Mouse (Mus musculus) G1E (cell line): ENCODE measurements around the gene Olfr237-ps1. TPM values are rescaled to one million over a fixed set of nuclear protein-coding genes. Genes with fewer than 3 reads are reported as not detected.

Source experiments
- ATAC-seq: 2 replicates; pipeline ENCODE4 v1.8.0; 2016; ENCODE audit warnings: mild to moderate bottlenecking; ENCODE audit not compliant: insufficient number of reproducible peaks, poor library complexity, low FRiP score, severe bottlenecking; ENCODE audit errors: extremely low read depth
- DNase-seq: peaks from one replicate; pipeline ENCODE4 v3.0.0; 2012; ENCODE audit warnings: low spot score
- H3K27me3 ChIP-seq: 2 replicates; pipeline ENCODE4 v1.6.1; 2012; ENCODE audit warnings: mild to moderate bottlenecking, low read length, inconsistent platforms; ENCODE audit not compliant: insufficient read depth
- H3K36me3 ChIP-seq: replicated peaks from 2 replicates; pipeline ENCODE3; 2012; ENCODE audit warnings: mild to moderate bottlenecking, inconsistent platforms
- H3K4me1 ChIP-seq: 2 replicates; pipeline ENCODE4 v1.6.1; 2012; ENCODE audit warnings: low read depth, low read length, inconsistent platforms, mixed read lengths; ENCODE audit not compliant: insufficient read depth
- H3K4me3 ChIP-seq: 2 replicates; pipeline ENCODE4 v1.5.1; 2012; ENCODE audit warnings: low read depth, mild to moderate bottlenecking, inconsistent platforms, low read length, moderate library complexity, mixed read lengths
- H3K9me3 ChIP-seq: replicated peaks from 2 replicates; pipeline ENCODE4 v1.6.1; 2012; ENCODE audit warnings: inconsistent platforms
- CTCF ChIP-seq: IDR thresholded peaks from 2 replicates; pipeline ENCODE4 v1.5.1; 2012; ENCODE audit warnings: low read depth, low read length, inconsistent platforms, mixed read lengths
- GATA1 ChIP-seq: IDR thresholded peaks from 2 replicates; pipeline ENCODE4 v1.6.1; 2012; ENCODE audit warnings: borderline replicate concordance, low read length, inconsistent platforms, mixed read lengths
- GATA2 ChIP-seq: IDR thresholded peaks from 2 replicates; pipeline ENCODE4 v1.6.1; 2012; ENCODE audit warnings: low read depth, low read length, inconsistent platforms, borderline replicate concordance
- POLR2AphosphoS5 ChIP-seq: IDR thresholded peaks from 2 replicates; pipeline ENCODE4 v1.6.1; 2012; ENCODE audit warnings: low read depth, low read length, inconsistent platforms; ENCODE audit not compliant: insufficient replicate concordance
- TAL1 ChIP-seq: conservative IDR thresholded peaks from 2 replicates; pipeline ENCODE4 v1.6.1; 2012; ENCODE audit warnings: low read depth, low read length, inconsistent platforms, mixed read lengths
- polyA plus RNA-seq: library from polyadenylated mRNA; stranded (reverse); fragments of >175 nt; gene quantifications from 2 replicates; pipeline ENCODE4 v1.2.3, GENCODE M21; 2012
- total RNA-seq, 2 experiments: library from RNA; stranded (forward) in 1 of 2; stranded (reverse) in 1 of 2; fragments of 200-1000 nt in 1 of 2; fragments of >200 nt in 1 of 2; fragmentation: Nextera tagmentation in 1 of 2; gene quantifications; 2 replicates each; pipeline ENCODE4 v1.2.3; 2014 to 2017

Gene Olfr237-ps1
- total and polyA plus RNA-seq, 3 experiments, result 0.16 TPM; not detected in 2

- no peak overlapping the region for H3K4me3 ChIP-seq
- TF ChIP-seq TAL1, result no peak
- TF ChIP-seq CTCF, result no peak
- TF ChIP-seq GATA2, result no peak
- no peak for TF ChIP-seq POLR2AphosphoS5
- no peak for TF ChIP-seq GATA1
- DNase-seq (no peak), ATAC-seq (no peak)
- H3K27me3 ChIP-seq, result 0 out of 2 replicates have a peak, but pooled peaks cover 2% of the 10 kb centered on the region
- no peaks in the 10 kb centered on the region for H3K4me1 ChIP-seq
- H3K36me3 ChIP-seq, result no peaks in the 10 kb centered on the region
- H3K9me3 ChIP-seq, result no peaks in the 10 kb centered on the region
Measured at GRCm38 (mm10) chr6:43178584-43179501, 32.5 kb downstream of the Olfr237-ps1 start.

GRCm38 (mm10) chr6:43190986-43191385, 44.6 kb downstream of the Olfr237-ps1 start:
- Histone ChIP-seq H3K4me1 (no peaks in the 10 kb centered on the region), H3K9me3 (no peaks in the 10 kb centered on the region), H3K36me3 (no peaks in the 10 kb centered on the region), H3K4me3 (no peak overlapping the region), H3K27me3 (no peaks in the 10 kb centered on the region)
- TF ChIP-seq POLR2AphosphoS5, result no peak
- TF ChIP-seq GATA2, result no peak
- no peak for TF ChIP-seq GATA1
- no peak for TF ChIP-seq TAL1
- no peak for TF ChIP-seq CTCF
- DNase-seq, result no peak
- no peak for ATAC-seq

GRCm38 (mm10) chr6:43196781-43197180, 50.4 kb downstream of the Olfr237-ps1 start, which contains the start of gene Olfr435:
Gene Olfr435 (plus strand): TSS chr6:43197146.
- no peak within 1 kb of the TSS for H3K4me3 ChIP-seq
- H3K36me3 ChIP-seq, result no peaks in the 10 kb centered on the region
- no peak for TF ChIP-seq GATA2
- TF ChIP-seq POLR2AphosphoS5, result no peak
- no peak for TF ChIP-seq GATA1
- no peak for TF ChIP-seq CTCF
- no peak for TF ChIP-seq TAL1
- DNase-seq (no peak), ATAC-seq (no peak)
- no peaks in the 10 kb centered on the region for H3K4me1 ChIP-seq
- H3K9me3 ChIP-seq, result no peaks in the 10 kb centered on the region
- H3K27me3 ChIP-seq, result no peaks in the 10 kb centered on the region

GRCm38 (mm10) chr6:43198094-43198493, 51.7 kb downstream of the Olfr237-ps1 start:
- no peaks in the 10 kb centered on the region for H3K27me3 ChIP-seq
- DNase-seq, result no peak
- no peak overlapping the region for H3K4me3 ChIP-seq
- TF ChIP-seq POLR2AphosphoS5, result no peak
- TF ChIP-seq CTCF, result no peak
- no peak for TF ChIP-seq GATA2
- no peak for TF ChIP-seq GATA1
- no peak for TF ChIP-seq TAL1
- H3K9me3 ChIP-seq, result no peaks in the 10 kb centered on the region
- no peak for ATAC-seq
- H3K36me3 ChIP-seq, result no peaks in the 10 kb centered on the region
- no peaks in the 10 kb centered on the region for H3K4me1 ChIP-seq

GRCm38 (mm10) chr6:43202786-43203185, 56.4 kb downstream of the Olfr237-ps1 start:
- Histone ChIP-seq H3K27me3 (no peaks in the 10 kb centered on the region), H3K4me3 (no peak overlapping the region), H3K4me1 (no peaks in the 10 kb centered on the region), H3K36me3 (no peaks in the 10 kb centered on the region), H3K9me3 (no peaks in the 10 kb centered on the region)
- DNase-seq, result no peak
- no peak for ATAC-seq
- TF ChIP-seq GATA2, result no peak
- TF ChIP-seq CTCF, result no peak
- TF ChIP-seq POLR2AphosphoS5, result no peak
- TF ChIP-seq TAL1, result no peak
- no peak for TF ChIP-seq GATA1

GRCm38 (mm10) chr6:43205355-43205754, 59.0 kb downstream of the Olfr237-ps1 start:
- no peak overlapping the region for H3K4me3 ChIP-seq
- no peaks in the 10 kb centered on the region for H3K36me3 ChIP-seq
- no peaks in the 10 kb centered on the region for H3K4me1 ChIP-seq
- DNase-seq (no peak), ATAC-seq (no peak)
- H3K9me3 ChIP-seq, result no peaks in the 10 kb centered on the region
- no peak for TF ChIP-seq GATA1
- TF ChIP-seq GATA2, result no peak
- TF ChIP-seq TAL1, result no peak
- no peak for TF ChIP-seq POLR2AphosphoS5
- TF ChIP-seq CTCF, result no peak
- no peaks in the 10 kb centered on the region for H3K27me3 ChIP-seq

Other genes with a start within 250 kb of the Olfr237-ps1 start
- not detected in 2 replicates for gene Olfr447, start 237.7 kb upstream of the Olfr237-ps1 start, total RNA-seq (2014; fragmentation: Nextera tagmentation)
- 0.16 TPM in 1 of 2 replicates, not detected in the other for gene Olfr447, start 237.7 kb upstream of the Olfr237-ps1 start, total RNA-seq (2017)
- gene Olfr447, start 237.7 kb upstream of the Olfr237-ps1 start, polyA plus RNA-seq, result not detected in 2 replicates
- gene Olfr446, start 225.2 kb upstream of the Olfr237-ps1 start, total RNA-seq (2014; fragmentation: Nextera tagmentation), result not detected in 2 replicates
- 0.11 and 0.12 TPM in 2 replicates for gene Olfr446, start 225.2 kb upstream of the Olfr237-ps1 start, total RNA-seq (2017)
- gene Olfr446, start 225.2 kb upstream of the Olfr237-ps1 start, polyA plus RNA-seq, result not detected in 2 replicates
- not detected in 2 replicates for gene Olfr444, start 197.5 kb upstream of the Olfr237-ps1 start, total RNA-seq (2014; fragmentation: Nextera tagmentation)
- not detected in 2 replicates for gene Olfr444, start 197.5 kb upstream of the Olfr237-ps1 start, total RNA-seq (2017)
- not detected in 2 replicates for gene Olfr444, start 197.5 kb upstream of the Olfr237-ps1 start, polyA plus RNA-seq
- gene Olfr441, start 40.2 kb upstream of the Olfr237-ps1 start, total RNA-seq (2014; fragmentation: Nextera tagmentation), result not detected in 2 replicates
- not detected in 2 replicates for gene Olfr441, start 40.2 kb upstream of the Olfr237-ps1 start, total RNA-seq (2017)
- not detected in 2 replicates for gene Olfr441, start 40.2 kb upstream of the Olfr237-ps1 start, polyA plus RNA-seq
- not detected in 2 replicates for gene Olfr437, start 16.7 kb downstream of the Olfr237-ps1 start, total RNA-seq (2014; fragmentation: Nextera tagmentation)
- gene Olfr437, start 16.7 kb downstream of the Olfr237-ps1 start, total RNA-seq (2017), result 0.06 and 0.22 TPM in 2 replicates
- gene Olfr437, start 16.7 kb downstream of the Olfr237-ps1 start, polyA plus RNA-seq, result not detected in 2 replicates
- not detected in 2 replicates for gene Olfr13, start 25.6 kb downstream of the Olfr237-ps1 start, total RNA-seq (2014; fragmentation: Nextera tagmentation)
- gene Olfr13, start 25.6 kb downstream of the Olfr237-ps1 start, total RNA-seq (2017), result 0.22 TPM in 1 of 2 replicates, not detected in the other
- not detected in 2 replicates for gene Olfr13, start 25.6 kb downstream of the Olfr237-ps1 start, polyA plus RNA-seq
- not detected in 2 replicates for gene Olfr435, start 50.6 kb downstream of the Olfr237-ps1 start, total RNA-seq (2014; fragmentation: Nextera tagmentation)
- gene Olfr435, start 50.6 kb downstream of the Olfr237-ps1 start, total RNA-seq (2017), result 0.05 TPM in 1 of 2 replicates, not detected in the other
- gene Olfr435, start 50.6 kb downstream of the Olfr237-ps1 start, polyA plus RNA-seq, result not detected in 2 replicates
- gene Olfr434, start 66.5 kb downstream of the Olfr237-ps1 start, total RNA-seq (2014; fragmentation: Nextera tagmentation), result not detected in 2 replicates
- not detected in 2 replicates for gene Olfr434, start 66.5 kb downstream of the Olfr237-ps1 start, total RNA-seq (2017)
- gene Olfr434, start 66.5 kb downstream of the Olfr237-ps1 start, polyA plus RNA-seq, result not detected in 2 replicates
- gene Olfr47, start 85.0 kb downstream of the Olfr237-ps1 start, total RNA-seq (2014; fragmentation: Nextera tagmentation), result not detected in 2 replicates
- gene Olfr47, start 85.0 kb downstream of the Olfr237-ps1 start, total RNA-seq (2017), result 0.33 TPM in 1 of 2 replicates, not detected in the other
- gene Olfr47, start 85.0 kb downstream of the Olfr237-ps1 start, polyA plus RNA-seq, result not detected in 2 replicates
- gene Arhgef5, start 119.0 kb downstream of the Olfr237-ps1 start, total RNA-seq (2014; fragmentation: Nextera tagmentation), result not detected in 2 replicates
- 0.12 and 1.1 TPM in 2 replicates for gene Arhgef5, start 119.0 kb downstream of the Olfr237-ps1 start, total RNA-seq (2017)
- gene Arhgef5, start 119.0 kb downstream of the Olfr237-ps1 start, polyA plus RNA-seq, result not detected in 2 replicates
- not detected in 2 replicates for gene Nobox, start 163.0 kb downstream of the Olfr237-ps1 start, total RNA-seq (2014; fragmentation: Nextera tagmentation)
- not detected in 2 replicates for gene Nobox, start 163.0 kb downstream of the Olfr237-ps1 start, total RNA-seq (2017)
- gene Nobox, start 163.0 kb downstream of the Olfr237-ps1 start, polyA plus RNA-seq, result 0.02 TPM in 1 of 2 replicates, not detected in the other